In the genomic region with DNA sequence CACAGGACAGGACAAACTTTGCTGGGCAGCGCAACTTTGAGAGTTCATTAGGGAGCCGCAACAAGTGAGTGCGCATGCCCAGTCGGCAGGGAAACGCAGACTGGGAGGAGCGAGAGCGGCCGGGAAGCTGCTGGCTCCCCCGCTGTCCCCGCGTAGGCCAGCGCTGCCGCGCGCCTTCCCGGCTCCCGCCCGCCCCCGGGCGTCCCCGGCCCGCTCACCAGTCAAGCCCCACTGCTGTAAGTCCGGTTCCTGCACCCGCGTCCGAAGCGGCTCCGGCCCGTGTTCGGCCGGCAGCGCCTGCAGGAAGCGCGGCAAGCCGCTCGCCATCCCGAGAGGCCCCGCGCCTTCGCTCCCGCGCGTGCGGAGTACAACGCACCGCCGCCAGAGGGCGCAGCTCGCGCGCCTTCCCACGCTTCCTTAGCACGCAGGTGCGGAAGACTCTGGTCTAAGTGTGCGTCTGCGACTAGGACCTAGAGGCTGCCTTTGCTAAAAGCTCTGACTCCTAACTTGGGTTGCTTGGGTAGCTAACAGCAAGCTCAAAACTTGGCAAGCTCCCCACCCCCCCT, we compare ENCODE assay signal across 8 mouse cellular contexts. TPM values are rescaled to one million over a fixed set of nuclear protein-coding genes. Genes with fewer than 3 reads are reported as not detected.
A peak's percentile ranks its signal among the peaks of the same experiment; 100 is the strongest.
DNase-seq lines count a peak whose midpoint lies in the region; ATAC-seq and TF ChIP-seq lines count a peak whose summit lies in the region.

Chd1l (minus strand) TSS at position 359 of the 566 bp plus-strand sequence.

- H3K4me1 ChIP-seq in E14TG2a.4 (replicated peaks; ENCODE audit: low read depth, low read length) = peaks cover 41% of the 10 kb centered on the region
- no peaks in the 10 kb centered on the region for H3K4me1 ChIP-seq in forebrain, embryonic 11.5 days (replicated peaks; ENCODE audit: control insufficient read depth, insufficient read depth, low read length)
- peaks cover 2% of the 10 kb centered on the region; the same call in 1 of the 2 replicates for H3K4me1 ChIP-seq in heart, embryonic 16.5 days (ENCODE audit: control insufficient read depth, insufficient read depth, low read length)
- peaks cover 8 to 19% of the 10 kb centered on the region in 2 experiments for H3K4me1 ChIP-seq in liver, embryonic 14.5 days (replicated peaks; ENCODE audit: control insufficient read depth in 2 of 2, insufficient read depth in 2 of 2, low read length in 1 of 2)
- peaks cover 2% of the 10 kb centered on the region; the same call in 1 of the 2 replicates for H3K4me1 ChIP-seq in stomach, embryonic 15.5 days

- peak; percentile 15; the same call in 1 of the 2 replicates for TF ChIP-seq CTCF in E14TG2a.4 (conservative IDR thresholded peaks at IDR 0.05; ENCODE audit: low read length)
- peak; percentile 93 for TF ChIP-seq CTCF in liver, embryonic 14.5 days (IDR thresholded peaks at IDR 0.05; ENCODE audit: low read depth)

- DNase-seq in c-Kit-positive CD71-positive TER-119-negative erythroid progenitor cells, embryonic 14.5 days (ENCODE audit: low read depth) = peak; percentile 83
- peak; percentile 96 for DNase-seq in forebrain, embryonic 11.5 days (ENCODE audit: low spot score)
- peak; percentile 94 for DNase-seq in kidney, postnatal 25 days
- DNase-seq in liver, embryonic 14.5 days (ENCODE audit: low read depth in 3 of 3, low spot score in 3 of 3) = peak; percentile 78 to 83 (median 80)
- peak; percentile 97 for DNase-seq in neural tube, embryonic 10.5 days (ENCODE audit: extremely low spot score, low spot score)

- no peaks in the 10 kb centered on the region for H3K9me3 ChIP-seq in E14TG2a.4 (ENCODE audit: low read length)
- H3K9me3 ChIP-seq in forebrain, embryonic 11.5 days (ENCODE audit: control insufficient read depth, low read length) = no peaks in the 10 kb centered on the region
- H3K9me3 ChIP-seq in heart, embryonic 16.5 days (replicated peaks; ENCODE audit: control insufficient read depth, low read length) = no peaks in the 10 kb centered on the region
- no peaks in the 10 kb centered on the region for H3K9me3 ChIP-seq in liver, embryonic 14.5 days (ENCODE audit: control insufficient read depth, low read length)
- no peaks in the 10 kb centered on the region for H3K9me3 ChIP-seq in stomach, embryonic 15.5 days

- peak within 1 kb of the TSS; percentile 81 for H3K27ac ChIP-seq in forebrain, embryonic 11.5 days (ENCODE audit: low read depth, low read length)
- peak within 1 kb of the TSS; percentile 88 for H3K27ac ChIP-seq in heart, embryonic 16.5 days (ENCODE audit: low read length)
- H3K27ac ChIP-seq in liver, embryonic 14.5 days = peak within 1 kb of the TSS; percentile 66
- peak within 1 kb of the TSS; percentile 94 for H3K27ac ChIP-seq in stomach, embryonic 15.5 days

- ATAC-seq in forebrain, embryonic 11.5 days (replicated peaks; ENCODE audit: low FRiP score) = peak; percentile 92
- peak; percentile 91 for ATAC-seq in heart, embryonic 16.5 days (replicated peaks; ENCODE audit: extremely low read depth, insufficient read depth, low FRiP score)
- peak; percentile 94 for ATAC-seq in liver, embryonic 14.5 days (ENCODE audit: insufficient read depth)
- peak; percentile 89 for ATAC-seq in stomach, embryonic 15.5 days (ENCODE audit: insufficient read depth, low FRiP score, low read depth)

- H3K4me3 ChIP-seq in E14TG2a.4 (replicated peaks; ENCODE audit: low read length) = peak within 1 kb of the TSS; percentile 87
- peak within 1 kb of the TSS; percentile 67 for H3K4me3 ChIP-seq in forebrain, embryonic 11.5 days (ENCODE audit: low read depth, low read length)
- H3K4me3 ChIP-seq in heart, embryonic 16.5 days (ENCODE audit: low read length) = peak within 1 kb of the TSS; percentile 70
- H3K4me3 ChIP-seq in liver, embryonic 14.5 days (ENCODE audit: insufficient read depth in 1 of 2, low read depth in 2 of 2, low read length in 2 of 2) = peak within 1 kb of the TSS; percentile 75 to 87
- peak within 1 kb of the TSS; percentile 77 for H3K4me3 ChIP-seq in stomach, embryonic 15.5 days (replicated peaks)

- H3K4me2 ChIP-seq in forebrain, embryonic 11.5 days (ENCODE audit: low read depth, low read length, severe bottlenecking) = peak within 1 kb of the TSS; percentile 82
- H3K4me2 ChIP-seq in heart, embryonic 16.5 days (ENCODE audit: low read depth, low read length) = peak within 1 kb of the TSS; percentile 72
- H3K4me2 ChIP-seq in liver, embryonic 14.5 days (ENCODE audit: low read depth) = peak within 1 kb of the TSS; percentile 87
- H3K4me2 ChIP-seq in stomach, embryonic 15.5 days = peak within 1 kb of the TSS; percentile 84

- 0 out of 2 replicates have a peak, but pooled peaks cover 1% of the 10 kb centered on the region for H3K36me3 ChIP-seq in E14TG2a.4 (ENCODE audit: insufficient read depth, low read length)
- no peaks in the 10 kb centered on the region for H3K36me3 ChIP-seq in forebrain, embryonic 11.5 days (ENCODE audit: control insufficient read depth, insufficient read depth, low read length)
- H3K36me3 ChIP-seq in heart, embryonic 16.5 days (ENCODE audit: control insufficient read depth, insufficient read depth) = no peaks in the 10 kb centered on the region
- no peaks in the 10 kb centered on the region for H3K36me3 ChIP-seq in liver, embryonic 14.5 days (replicated peaks; ENCODE audit: control insufficient read depth, insufficient read depth, low read depth)
- no peaks in the 10 kb centered on the region for H3K36me3 ChIP-seq in stomach, embryonic 15.5 days

- H3K27me3 ChIP-seq in E14TG2a.4 (ENCODE audit: insufficient read depth, low read length) = 0 out of 2 replicates have a peak, but pooled peaks cover 4% of the 10 kb centered on the region
- H3K27me3 ChIP-seq in forebrain, embryonic 11.5 days (ENCODE audit: control insufficient read depth, insufficient read depth, low read length) = no peaks in the 10 kb centered on the region
- H3K27me3 ChIP-seq in heart, embryonic 16.5 days (ENCODE audit: control insufficient read depth, insufficient read depth, low read length) = no peaks in the 10 kb centered on the region
- H3K27me3 ChIP-seq in liver, embryonic 14.5 days (ENCODE audit: control insufficient read depth, insufficient read depth, low read length) = no peaks in the 10 kb centered on the region
- H3K27me3 ChIP-seq in stomach, embryonic 15.5 days (replicated peaks) = no peaks in the 10 kb centered on the region

- WGBS in forebrain, embryonic 11.5 days = under 1% methylated on average over 56 of the region's 56 CpGs
- WGBS in heart, embryonic 16.5 days = under 1% methylated on average over 55 of the region's 56 CpGs
- WGBS in liver, embryonic 14.5 days (ENCODE audit: insufficient replicate concordance) = under 1% methylated on average over 56 of the region's 56 CpGs
- WGBS in stomach, embryonic 15.5 days = under 1% methylated on average over 42 of the region's 56 CpGs

- no peak for TF ChIP-seq EP300 in liver, embryonic 14.5 days (IDR thresholded peaks at IDR 0.05; ENCODE audit: low read depth)

- H3K9ac ChIP-seq in forebrain, embryonic 11.5 days (ENCODE audit: low read length) = peak within 1 kb of the TSS; percentile 84
- peak within 1 kb of the TSS; percentile 82 for H3K9ac ChIP-seq in heart, embryonic 16.5 days (ENCODE audit: low read length)
- peak within 1 kb of the TSS; percentile 90 for H3K9ac ChIP-seq in liver, embryonic 14.5 days (replicated peaks)
- peak within 1 kb of the TSS; percentile 73 for H3K9ac ChIP-seq in stomach, embryonic 15.5 days

RNA-seq across cellular contexts. Expression of gene Chd1l, which starts in this region (rescaled TPM):
- 18.9 and 21.0 TPM in 2 replicates for polyA plus RNA-seq in forebrain, embryonic 11.5 days (2014; fragmentation: Nextera tagmentation; extraction: Ambion mirVana)
- 14.4 and 16.1 TPM in 2 replicates for polyA plus RNA-seq in heart, embryonic 16.5 days (2015; fragmentation: Nextera tagmentation; extraction: Ambion mirVana)
- polyA plus RNA-seq in liver, embryonic 14.5 days (2012; rRNA removed) = 4.2 and 7.0 TPM in 2 replicates
- polyA plus RNA-seq in liver, embryonic 14.5 days (2014; fragmentation: Nextera tagmentation; extraction: Ambion mirVana) = 10.3 and 11.6 TPM in 2 replicates
- 16.5 and 19.2 TPM in 2 replicates for polyA plus RNA-seq in stomach, embryonic 15.5 days (2015; fragmentation: Nextera tagmentation; extraction: Ambion mirVana)

Comparison
In these comparisons a context has a peak if more than half of its experiments do, and no peak if none do; other contexts are left out.
1. Peak in every context shown above with its lines: DNase-seq, ATAC-seq, H3K4me3 ChIP-seq and H3K27ac ChIP-seq.